Comparison of ENCODE assay signal across 28 mouse cellular contexts in the genomic region with DNA sequence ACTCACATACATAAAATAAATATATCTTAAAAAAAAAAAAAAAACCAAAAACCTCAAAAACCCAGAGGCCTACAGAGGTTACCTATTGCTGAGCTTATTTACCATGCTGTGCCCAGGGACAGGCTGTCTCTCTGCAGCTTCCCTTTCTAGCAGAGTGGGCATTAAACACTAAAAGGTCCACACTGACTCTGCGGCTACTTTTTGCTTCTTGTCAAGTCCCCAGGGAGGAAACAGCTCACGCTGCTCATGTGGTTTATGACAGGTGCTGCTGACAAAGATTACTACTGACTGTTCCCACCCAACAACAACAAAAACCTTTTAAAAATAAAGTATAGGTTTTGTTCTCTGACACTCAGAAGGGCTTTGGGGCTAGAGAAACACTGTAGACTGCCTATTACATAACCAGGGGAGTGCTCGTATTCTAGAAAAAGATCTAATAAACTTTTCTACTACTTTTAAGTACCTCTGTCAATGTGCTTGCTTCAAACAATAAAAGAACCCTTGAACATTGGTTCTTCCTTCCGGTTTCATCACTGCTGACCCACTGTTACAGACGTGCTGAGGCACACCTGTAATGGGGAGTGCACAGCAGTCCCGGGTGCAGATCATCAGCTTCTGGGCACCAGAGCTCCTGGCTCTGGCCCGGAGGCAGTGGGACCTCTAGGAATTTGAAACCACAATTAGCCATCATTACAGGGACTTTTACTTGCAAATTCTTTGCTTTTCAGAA.
DNase-seq lines count a peak whose midpoint lies in the region; TF ChIP-seq lines count a peak whose summit lies in the region.
"Had no signal": no experiment of that assay in that cellular context is flagged by ENCODE, and none has a peak within 500 bp of the region (broad histone marks: within the 10 kb centered on the region; RNA-seq: fewer than 3 reads in every experiment).

No protein-coding gene starts in this region.

- WGBS in bone marrow, adult 2 months, result 53% methylated on average over 7 of the region's 7 CpGs

- DNase-seq in thymus, postnatal 0 days (ENCODE audit: low spot score), result peak; percentile 13
- no peak for DNase-seq in thymus, postnatal 36 days
- peak; percentile 29 for DNase-seq in CD4-positive helper T cell, adult 2 months (ENCODE audit: low read depth, low spot score)
- DNase-seq in splenic B cell, adult 2 months (ENCODE audit: low read depth, low spot score), result peak; percentile 85
- DNase-seq in adrenal gland, postnatal 36 days, result no peak
- DNase-seq in adrenal gland, postnatal 10 days, result no peak
- DNase-seq in adrenal gland, adult 2 months, result no peak
- DNase-seq: cerebellum, adult 8-10 months; cerebellum, postnatal 25 days; gastrocnemius, postnatal 25 days; heart, adult 2 months; heart, postnatal 4 days; kidney, adult 9 months; kidney, postnatal 10 days; layer of hippocampus, adult 9-11 months; liver, embryonic 13.5 days; lung, adult 2 months; lung, postnatal 14 days; thymus, adult 2 months had no signal

- no peaks in the 10 kb centered on the region for H3K27me3 ChIP-seq in splenic B cell, adult 2 months (ENCODE audit: control insufficient read depth, insufficient read depth, low read length, poor library complexity, severe bottlenecking)
- H3K27me3 ChIP-seq: forebrain, embryonic 13.5 days; heart, embryonic 12.5 days; hindbrain, embryonic 13.5 days; limb, embryonic 15.5 days; liver, embryonic 13.5 days; midbrain, embryonic 15.5 days; Patski had no signal

- peaks cover 2% of the 10 kb centered on the region; the same call in 1 of the 2 replicates for H3K36me3 ChIP-seq in splenic B cell, adult 2 months (ENCODE audit: control insufficient read depth, insufficient read depth, low read length, poor library complexity, severe bottlenecking)
- H3K36me3 ChIP-seq: midbrain, embryonic 15.5 days had no signal

- H3K4me1 ChIP-seq in bone marrow, adult 2 months (ENCODE audit: control insufficient read depth, insufficient read depth, low read length), result peaks cover 2% of the 10 kb centered on the region
- H3K4me1 ChIP-seq: forebrain, embryonic 13.5 days; hindbrain, embryonic 13.5 days; limb, embryonic 10.5 days; limb, embryonic 15.5 days; midbrain, embryonic 10.5 days; midbrain, embryonic 15.5 days had no signal

- H3K27ac ChIP-seq in bone marrow, adult 2 months (ENCODE audit: control insufficient read depth, insufficient read depth, low read depth, low read length, poor library complexity), result peak overlapping the region; percentile 6; the same call in 1 of the 2 replicates
- H3K27ac ChIP-seq: forebrain, embryonic 13.5 days; heart, adult 2 months; hindbrain, embryonic 13.5 days; limb, embryonic 10.5 days; limb, embryonic 15.5 days; liver, embryonic 13.5 days; midbrain, embryonic 10.5 days; midbrain, embryonic 15.5 days had no signal

- no peak for TF ChIP-seq POLR2A in bone marrow, adult 2 months (IDR thresholded peaks at IDR 0.05; ENCODE audit: borderline replicate concordance, control insufficient read depth, low read depth, low read length)

- TF ChIP-seq CTCF in bone marrow, adult 2 months (IDR thresholded peaks at IDR 0.05; ENCODE audit: control insufficient read depth, insufficient read depth, low read length), result no peak

- H3K4me3 ChIP-seq in bone marrow, adult 2 months (replicated peaks; ENCODE audit: control insufficient read depth, low read depth, low read length), result no peak overlapping the region
- H3K4me3 ChIP-seq: forebrain, embryonic 13.5 days; heart, adult 2 months; heart, embryonic 12.5 days; hindbrain, embryonic 13.5 days; limb, embryonic 10.5 days; limb, embryonic 15.5 days; liver, embryonic 13.5 days; midbrain, embryonic 10.5 days; midbrain, embryonic 15.5 days had no signal

Comparison
In these comparisons a context has a peak if more than half of its experiments do, and no peak if none do; other contexts are left out.
1. DNase-seq: peak in thymus, postnatal 0 days (single experiment), CD4-positive helper T cell, adult 2 months (single experiment) and splenic B cell, adult 2 months (single experiment); none in thymus, postnatal 36 days (0 of 2), adrenal gland, postnatal 36 days (0 of 2), adrenal gland, postnatal 10 days (single experiment) and adrenal gland, adult 2 months (single experiment).